Mouse (Mus musculus) forebrain, embryonic 12.5 days (tissue): ENCODE data around the gene Ahnak2. TPM values are rescaled to one million over a fixed set of nuclear protein-coding genes. Genes with fewer than 3 reads are reported as not detected.
"Not testable (repeated sequence)": the region's sequence is repeated elsewhere in the genome, so short reads cannot be mapped to it uniquely, and the experiment has no call there.

Experiments
- ATAC-seq: fragments of 200-750 bp; cut with Nextera tagmentation; 2 replicates; pipeline ENCODE4 v1.8.0; 2017; ENCODE audit warnings: moderate TSS enrichment; ENCODE audit not compliant: low FRiP score
- H3K27ac ChIP-seq: fragments of 300-500 bp; sonication (generic); 2 replicates; pipeline ENCODE4 v1.5.1; 2016; ENCODE audit warnings: mild to moderate bottlenecking
- H3K27me3 ChIP-seq: fragments of 300-500 bp; sonication (generic); 2 replicates; pipeline ENCODE4 v1.6.1; 2016; ENCODE audit warnings: mild to moderate bottlenecking
- H3K36me3 ChIP-seq: fragments of 300-500 bp; sonication (generic); replicated peaks from 2 replicates; pipeline ENCODE4 v1.6.1; 2016; ENCODE audit warnings: mild to moderate bottlenecking
- H3K4me1 ChIP-seq: fragments of 300-500 bp; sonication (generic); 2 replicates; pipeline ENCODE4 v1.6.1; 2016
- H3K4me2 ChIP-seq: fragments of 300-500 bp; sonication (generic); 2 replicates; pipeline ENCODE4 v1.6.1; 2016; ENCODE audit warnings: mild to moderate bottlenecking, moderate library complexity
- H3K4me3 ChIP-seq: fragments of 300-500 bp; sonication (generic); replicated peaks from 2 replicates; pipeline ENCODE4 v1.5.1; 2016; ENCODE audit warnings: mild to moderate bottlenecking
- H3K9ac ChIP-seq: fragments of 300-500 bp; sonication (generic); 2 replicates; pipeline ENCODE4 v1.6.1; 2016; ENCODE audit warnings: mild to moderate bottlenecking
- H3K9me3 ChIP-seq: fragments of 300-500 bp; sonication (generic); 2 replicates; pipeline ENCODE4 v1.6.1; 2016
- WGBS: fragments of 180-500 bp; shearing (Covaris S2); methylation state at CpG from one replicate; pipeline ENCODE4 v1.1.7; 2016; 5-methylcytosine and 5-hydroxymethylcytosine counted together
- polyA plus RNA-seq: library from polyadenylated mRNA; unstranded; fragments of >200 nt; fragmentation: Nextera tagmentation; extraction: Ambion mirVana; gene quantifications from 2 replicates; pipeline ENCODE4 v1.2.1, GENCODE M21; 2016

The Ahnak2 gene
- polyA plus RNA-seq, 1 experiment from 2014 or later: 0.19 TPM

GRCm38 (mm10) chr12:112816866-112817265, 14.4 kb upstream of the Ahnak2 start:
- not testable (repeated sequence) for H3K27ac ChIP-seq, H3K9me3 ChIP-seq, H3K4me1 ChIP-seq, H3K4me3 ChIP-seq, ATAC-seq, H3K27me3 ChIP-seq, H3K9ac ChIP-seq, H3K4me2 ChIP-seq
- WGBS: 89% methylated on average over 7 of the region's 7 CpGs
- peaks cover 77% of the 10 kb centered on the region for H3K36me3 ChIP-seq

- H3K4me3 ChIP-seq: no peak overlapping the region
- H3K4me1 ChIP-seq: no peaks in the 10 kb centered on the region
- H3K9ac ChIP-seq: no peak overlapping the region
- 0 out of 2 replicates have a peak, but pooled peaks have one; percentile 17 for ATAC-seq
- H3K27me3 ChIP-seq: no peaks in the 10 kb centered on the region
- no peak overlapping the region for H3K27ac ChIP-seq
- whole genome bisulfite sequencing: 55% methylated on average over 4 of the region's 4 CpGs
- peaks cover 71% of the 10 kb centered on the region for H3K36me3 ChIP-seq
- H3K4me2 ChIP-seq: no peak overlapping the region
- H3K9me3 ChIP-seq: no peaks in the 10 kb centered on the region
Measured at GRCm38 (mm10) chr12:112816294-112816693, 13.8 kb upstream of the Ahnak2 start.

GRCm38 (mm10) chr12:112814682-112815470, 12.4 kb upstream of the Ahnak2 start:
- H3K4me3 ChIP-seq: no peak overlapping the region
- no peaks in the 10 kb centered on the region for H3K9me3 ChIP-seq
- peaks cover 6% of the 10 kb centered on the region for H3K4me1 ChIP-seq
- 0 out of 2 replicates have a peak, but pooled peaks cover 6% of the 10 kb centered on the region for H3K27me3 ChIP-seq
- 77% methylated on average over 14 of the region's 14 CpGs for WGBS
- H3K36me3 ChIP-seq: peaks cover 59% of the 10 kb centered on the region
- no peak overlapping the region for H3K4me2 ChIP-seq
- no peak overlapping the region for H3K27ac ChIP-seq
- ATAC-seq: no peak
- H3K9ac ChIP-seq: no peak overlapping the region

- 88% methylated on average over 7 of the region's 7 CpGs for WGBS
- Histone ChIP-seq H3K9ac (no peak overlapping the region), H3K27me3 (0 out of 2 replicates have a peak, but pooled peaks cover 6% of the 10 kb centered on the region), H3K9me3 (no peaks in the 10 kb centered on the region), H3K4me2 (no peak overlapping the region), H3K36me3 (peaks cover 44% of the 10 kb centered on the region), H3K4me1 (peaks cover 17% of the 10 kb centered on the region), H3K27ac (no peak overlapping the region), H3K4me3 (no peak overlapping the region)
- no peak for ATAC-seq
Measured at GRCm38 (mm10) chr12:112813370-112813769, 10.9 kb upstream of the Ahnak2 start.

GRCm38 (mm10) chr12:112810092-112810885, 7.8 kb upstream of the Ahnak2 start:
- Histone ChIP-seq H3K27ac (no peak overlapping the region), H3K36me3 (peaks cover 17% of the 10 kb centered on the region), H3K4me1 (peaks cover 20% of the 10 kb centered on the region), H3K9ac (peak overlapping the region; percentile 75; the same call in 1 of the 2 replicates), H3K9me3 (no peaks in the 10 kb centered on the region), H3K4me3 (no peak overlapping the region; the same call in 1 of the 2 replicates), H3K4me2 (peak overlapping the region; percentile 93), H3K27me3 (peaks cover 10% of the 10 kb centered on the region)
- WGBS: 70% methylated on average over 19 of the region's 19 CpGs
- no peak for ATAC-seq

- no peak for ATAC-seq
- peaks cover 17% of the 10 kb centered on the region for H3K27me3 ChIP-seq
- H3K36me3 ChIP-seq: peaks cover 11% of the 10 kb centered on the region
- H3K27ac ChIP-seq: no peak overlapping the region
- H3K9me3 ChIP-seq: no peaks in the 10 kb centered on the region
- peak overlapping the region; percentile 93 for H3K4me2 ChIP-seq
- peak overlapping the region; percentile 75 for H3K9ac ChIP-seq
- H3K4me3 ChIP-seq: peak overlapping the region; percentile 72
- WGBS: 23% methylated on average over 8 of the region's 8 CpGs
- peaks cover 20% of the 10 kb centered on the region for H3K4me1 ChIP-seq
Measured at GRCm38 (mm10) chr12:112809641-112810040, 7.2 kb upstream of the Ahnak2 start.

GRCm38 (mm10) chr12:112808587-112809364, 6.3 kb upstream of the Ahnak2 start, which contains the start of gene Clba1:
Gene Clba1, plus strand, starts transcription at chr12:112808937.
- H3K27me3 ChIP-seq: peaks cover 24% of the 10 kb centered on the region
- peaks cover 3% of the 10 kb centered on the region; the same call in 1 of the 2 replicates for H3K36me3 ChIP-seq
- H3K4me1 ChIP-seq: peaks cover 20% of the 10 kb centered on the region
- peak within 1 kb of the TSS; percentile 75 for H3K27ac ChIP-seq
- WGBS: 2% methylated on average over 64 of the region's 64 CpGs
- peak within 1 kb of the TSS; percentile 93 for H3K4me2 ChIP-seq
- ATAC-seq: peak; percentile 94
- no peaks in the 10 kb centered on the region for H3K9me3 ChIP-seq
- peak within 1 kb of the TSS; percentile 75 for H3K9ac ChIP-seq
- peak within 1 kb of the TSS; percentile 72 for H3K4me3 ChIP-seq

GRCm38 (mm10) chr12:112808212-112808586, 5.7 kb upstream of the Ahnak2 start:
- peak; percentile 59 for ATAC-seq
- Histone ChIP-seq H3K36me3 (no peaks in the 10 kb centered on the region; the same call in 1 of the 2 replicates), H3K9me3 (no peaks in the 10 kb centered on the region), H3K4me2 (peak overlapping the region; percentile 93), H3K9ac (peak overlapping the region; percentile 75), H3K4me3 (peak overlapping the region; percentile 72), H3K27ac (peak overlapping the region; percentile 75), H3K4me1 (peaks cover 20% of the 10 kb centered on the region), H3K27me3 (peaks cover 30% of the 10 kb centered on the region)
- WGBS: 65% methylated on average over 5 of the region's 5 CpGs

GRCm38 (mm10) chr12:112807796-112808195, 5.3 kb upstream of the Ahnak2 start:
- WGBS: 82% methylated on average over 4 of the region's 4 CpGs
- no peak for ATAC-seq

GRCm38 (mm10) chr12:112806044-112806443, 3.6 kb upstream of the Ahnak2 start:
- Histone ChIP-seq H3K36me3 (no peaks in the 10 kb centered on the region), H3K27me3 (peaks cover 49% of the 10 kb centered on the region), H3K27ac (no peak overlapping the region), H3K9me3 (no peaks in the 10 kb centered on the region), H3K4me2 (no peak overlapping the region), H3K4me3 (no peak overlapping the region), H3K4me1 (peaks cover 33% of the 10 kb centered on the region), H3K9ac (no peak overlapping the region)
- no peak for ATAC-seq
- 84% methylated on average over 6 of the region's 6 CpGs for WGBS

More at GRCm38 (mm10) chr12:112807796-112808195, 5.3 kb upstream of the Ahnak2 start:
- Histone ChIP-seq H3K4me3 (no peak overlapping the region; the same call in 1 of the 2 replicates), H3K4me2 (peak overlapping the region; percentile 93; the same call in 1 of the 2 replicates), H3K27me3 (peaks cover 34% of the 10 kb centered on the region), H3K27ac (no peak overlapping the region), H3K36me3 (no peaks in the 10 kb centered on the region; the same call in 1 of the 2 replicates), H3K4me1 (peaks cover 20% of the 10 kb centered on the region), H3K9me3 (no peaks in the 10 kb centered on the region), H3K9ac (peak overlapping the region; percentile 75)

GRCm38 (mm10) chr12:112804046-112804445, 1.6 kb upstream of the Ahnak2 start:
- H3K27ac ChIP-seq: no peak overlapping the region
- no peak overlapping the region for H3K4me3 ChIP-seq
- ATAC-seq: no peak
- H3K27me3 ChIP-seq: peaks cover 56% of the 10 kb centered on the region
- 51% methylated on average over 13 of the region's 13 CpGs for WGBS
- H3K36me3 ChIP-seq: no peaks in the 10 kb centered on the region
- peaks cover 22% of the 10 kb centered on the region for H3K4me1 ChIP-seq
- no peak overlapping the region for H3K4me2 ChIP-seq
- no peak overlapping the region for H3K9ac ChIP-seq
- no peaks in the 10 kb centered on the region for H3K9me3 ChIP-seq
